Mouse (Mus musculus): ENCODE measurements around the gene Arhgef15. TPM values are rescaled to one million over a fixed set of nuclear protein-coding genes. Genes with fewer than 3 reads are reported as not detected.

Arhgef15 gene
- polyA plus RNA-seq, 1 experiment: 14.9 TPM

DNA sequence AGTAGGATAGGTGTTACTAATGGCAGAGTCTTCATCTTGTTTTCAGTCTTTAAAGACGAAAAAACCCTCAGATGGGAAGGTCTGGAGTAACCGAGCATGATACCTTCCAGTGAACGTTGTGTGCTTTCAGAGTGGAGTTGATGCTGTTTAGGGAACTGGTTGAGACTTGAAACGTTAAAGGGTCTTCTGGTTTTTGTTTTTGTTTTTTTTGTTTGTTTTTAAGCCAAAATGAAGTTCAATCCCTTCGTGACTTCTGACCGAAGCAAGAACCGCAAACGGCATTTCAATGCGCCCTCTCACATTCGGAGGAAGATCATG lies 55.3 kb downstream of the Arhgef15 start:
- no peak for DNase-seq
- TF ChIP-seq CTCF (IDR thresholded peaks at IDR 0.05; ENCODE audit: borderline replicate concordance, control insufficient read depth, extremely low read depth, insufficient read depth, low read length, poor library complexity) (no peak), POLR2A (IDR thresholded peaks at IDR 0.05; ENCODE audit: control insufficient read depth, extremely low read depth, insufficient read depth, low read length, poor library complexity) (no peak)
- no peaks in the 10 kb centered on the region for H3K27me3 ChIP-seq (ENCODE audit: control insufficient read depth, insufficient read depth, low read length)
- 1% methylated on average over 10 of the region's 10 CpGs for WGBS
- peak overlapping the region; percentile 78 for H3K4me3 ChIP-seq (ENCODE audit: control insufficient read depth, insufficient read depth, low read length)
- peaks cover 42% of the 10 kb centered on the region for H3K36me3 ChIP-seq (ENCODE audit: control insufficient read depth, insufficient read depth, low read length)
- H3K4me1 ChIP-seq (replicated peaks; ENCODE audit: control insufficient read depth, insufficient read depth, low read length): peaks cover 8% of the 10 kb centered on the region
- H3K27ac ChIP-seq (ENCODE audit: control insufficient read depth, insufficient read depth, low read length): no peak overlapping the region; the same call in 1 of the 2 replicates

GRCm38 (mm10) chr11:68901351-68902046 lies 55.8 kb downstream of the Arhgef15 start, which contains the start of gene Rpl26:
Rpl26 (plus strand) TSS chr11:68901583.
- Histone ChIP-seq H3K4me1 (replicated peaks; ENCODE audit: control insufficient read depth, insufficient read depth, low read length) (peaks cover 8% of the 10 kb centered on the region), H3K27ac (ENCODE audit: control insufficient read depth, insufficient read depth, low read length) (peak within 1 kb of the TSS; percentile 2; the same call in 1 of the 2 replicates), H3K36me3 (ENCODE audit: control insufficient read depth, insufficient read depth, low read length) (peaks cover 36% of the 10 kb centered on the region), H3K4me3 (ENCODE audit: control insufficient read depth, insufficient read depth, low read length) (peak within 1 kb of the TSS; percentile 78), H3K27me3 (ENCODE audit: control insufficient read depth, insufficient read depth, low read length) (no peaks in the 10 kb centered on the region)
- peak; percentile 96 for TF ChIP-seq CTCF (IDR thresholded peaks at IDR 0.05; ENCODE audit: borderline replicate concordance, control insufficient read depth, extremely low read depth, insufficient read depth, low read length, poor library complexity)
- peak; percentile 82 for TF ChIP-seq POLR2A (IDR thresholded peaks at IDR 0.05; ENCODE audit: control insufficient read depth, extremely low read depth, insufficient read depth, low read length, poor library complexity)
- DNase-seq: peak; percentile 98
- under 1% methylated on average over 52 of the region's 52 CpGs for WGBS

- H3K27me3 ChIP-seq (ENCODE audit: control insufficient read depth, insufficient read depth, low read length): no peaks in the 10 kb centered on the region
- H3K4me3 ChIP-seq (ENCODE audit: control insufficient read depth, insufficient read depth, low read length): no peak overlapping the region
- H3K36me3 ChIP-seq (ENCODE audit: control insufficient read depth, insufficient read depth, low read length): peaks cover 29% of the 10 kb centered on the region
- TF ChIP-seq POLR2A (IDR thresholded peaks at IDR 0.05; ENCODE audit: control insufficient read depth, extremely low read depth, insufficient read depth, low read length, poor library complexity): no peak
- TF ChIP-seq CTCF (IDR thresholded peaks at IDR 0.05; ENCODE audit: borderline replicate concordance, control insufficient read depth, extremely low read depth, insufficient read depth, low read length, poor library complexity): no peak
- peaks cover 8% of the 10 kb centered on the region for H3K4me1 ChIP-seq (replicated peaks; ENCODE audit: control insufficient read depth, insufficient read depth, low read length)
- H3K27ac ChIP-seq (ENCODE audit: control insufficient read depth, insufficient read depth, low read length): no peak overlapping the region
- WGBS: 37% methylated on average over 31 of the region's 31 CpGs
- DNase-seq: no peak
Observed at GRCm38 (mm10) chr11:68900519-68901350, 56.5 kb downstream of the Arhgef15 start.

- peaks cover 20% of the 10 kb centered on the region for H3K36me3 ChIP-seq (ENCODE audit: control insufficient read depth, insufficient read depth, low read length)
- DNase-seq: no peak
- no peak overlapping the region for H3K27ac ChIP-seq (ENCODE audit: control insufficient read depth, insufficient read depth, low read length)
- H3K4me1 ChIP-seq (replicated peaks; ENCODE audit: control insufficient read depth, insufficient read depth, low read length): peaks cover 8% of the 10 kb centered on the region
- WGBS: 81% methylated on average over 8 of the region's 8 CpGs
- no peaks in the 10 kb centered on the region for H3K27me3 ChIP-seq (ENCODE audit: control insufficient read depth, insufficient read depth, low read length)
- no peak overlapping the region for H3K4me3 ChIP-seq (ENCODE audit: control insufficient read depth, insufficient read depth, low read length)
- no peak for TF ChIP-seq POLR2A (IDR thresholded peaks at IDR 0.05; ENCODE audit: control insufficient read depth, extremely low read depth, insufficient read depth, low read length, poor library complexity)
- TF ChIP-seq CTCF (IDR thresholded peaks at IDR 0.05; ENCODE audit: borderline replicate concordance, control insufficient read depth, extremely low read depth, insufficient read depth, low read length, poor library complexity): no peak
Observed at GRCm38 (mm10) chr11:68899815-68900214, 57.5 kb downstream of the Arhgef15 start.

- DNase-seq: no peak
- no peaks in the 10 kb centered on the region for H3K27me3 ChIP-seq (ENCODE audit: control insufficient read depth, insufficient read depth, low read length)
- TF ChIP-seq POLR2A (IDR thresholded peaks at IDR 0.05; ENCODE audit: control insufficient read depth, extremely low read depth, insufficient read depth, low read length, poor library complexity): no peak
- TF ChIP-seq CTCF (IDR thresholded peaks at IDR 0.05; ENCODE audit: borderline replicate concordance, control insufficient read depth, extremely low read depth, insufficient read depth, low read length, poor library complexity): no peak
- H3K36me3 ChIP-seq (ENCODE audit: control insufficient read depth, insufficient read depth, low read length): peaks cover 9% of the 10 kb centered on the region
- WGBS: 91% methylated on average over 6 of the region's 6 CpGs
- no peak overlapping the region for H3K4me3 ChIP-seq (ENCODE audit: control insufficient read depth, insufficient read depth, low read length)
- peaks cover 18% of the 10 kb centered on the region for H3K4me1 ChIP-seq (replicated peaks; ENCODE audit: control insufficient read depth, insufficient read depth, low read length)
- no peak overlapping the region for H3K27ac ChIP-seq (ENCODE audit: control insufficient read depth, insufficient read depth, low read length)
Observed at GRCm38 (mm10) chr11:68898790-68899189, 58.5 kb downstream of the Arhgef15 start.

GRCm38 (mm10) chr11:68897838-68898237 lies 59.4 kb downstream of the Arhgef15 start:
- WGBS: 58% methylated on average over 6 of the region's 6 CpGs
- Histone ChIP-seq H3K27me3 (ENCODE audit: control insufficient read depth, insufficient read depth, low read length) (no peaks in the 10 kb centered on the region), H3K4me3 (ENCODE audit: control insufficient read depth, insufficient read depth, low read length) (no peak overlapping the region), H3K36me3 (ENCODE audit: control insufficient read depth, insufficient read depth, low read length) (no peaks in the 10 kb centered on the region; the same call in 1 of the 2 replicates), H3K4me1 (replicated peaks; ENCODE audit: control insufficient read depth, insufficient read depth, low read length) (peaks cover 21% of the 10 kb centered on the region), H3K27ac (ENCODE audit: control insufficient read depth, insufficient read depth, low read length) (no peak overlapping the region)
- no peak for DNase-seq
- TF ChIP-seq POLR2A (IDR thresholded peaks at IDR 0.05; ENCODE audit: control insufficient read depth, extremely low read depth, insufficient read depth, low read length, poor library complexity) (no peak), CTCF (IDR thresholded peaks at IDR 0.05; ENCODE audit: borderline replicate concordance, control insufficient read depth, extremely low read depth, insufficient read depth, low read length, poor library complexity) (no peak)

Measured in thymus, adult 2 months (tissue).